Mouse (Mus musculus): ENCODE measurements around the gene Pdgfb. TPM values are rescaled to one million over a fixed set of nuclear protein-coding genes. Genes with fewer than 3 reads are reported as not detected.

Pdgfb gene
- total and polyA plus RNA-seq, 3 experiments = 0.23 to 0.72 TPM; not detected in 1

DNA sequence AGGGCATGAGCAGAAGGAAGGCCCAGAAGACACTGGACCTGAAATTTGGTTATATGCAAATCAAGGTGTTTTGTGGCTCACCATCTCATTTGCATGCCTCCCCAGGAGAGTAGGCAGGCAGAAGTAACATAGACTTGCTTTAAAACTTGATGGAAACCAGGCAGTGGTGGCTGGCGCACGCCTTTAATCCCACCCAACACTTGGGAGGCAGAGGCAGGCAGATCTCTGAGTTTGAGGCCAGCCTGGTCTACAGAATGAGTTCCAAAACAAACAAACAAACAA is 23.3 kb upstream of the Pdgfb start:
- no peaks in the 10 kb centered on the region for H3K4me1 ChIP-seq (ENCODE audit: control insufficient read depth in 1 of 2, insufficient read depth in 2 of 2, low read length in 2 of 2)
- no peak overlapping the region for H3K9ac ChIP-seq (ENCODE audit: control insufficient read depth, low read depth, low read length, poor library complexity, severe bottlenecking)
- no peak overlapping the region for H3K27ac ChIP-seq (ENCODE audit: control insufficient read depth, low read depth, low read length)
- no peaks in the 10 kb centered on the region for H3K79me2 ChIP-seq (ENCODE audit: control insufficient read depth, insufficient read depth, low read length, poor library complexity)
- no peaks in the 10 kb centered on the region for H3K27me3 ChIP-seq (ENCODE audit: control insufficient read depth in 1 of 2, insufficient read depth in 2 of 2, low read length in 2 of 2)
- no peaks in the 10 kb centered on the region for H3K36me3 ChIP-seq (ENCODE audit: control insufficient read depth in 1 of 2, insufficient read depth in 2 of 2, low read length in 2 of 2)
- no peak for DNase-seq (ENCODE audit: low read depth, low spot score)
- no peaks in the 10 kb centered on the region for H3K9me3 ChIP-seq (replicated peaks; ENCODE audit: insufficient read depth, low read length)
- no peak overlapping the region for H3K4me3 ChIP-seq (ENCODE audit: control insufficient read depth in 1 of 2, insufficient read depth in 1 of 2, low read depth in 2 of 2, low read length in 2 of 2)
- TF ChIP-seq KAT2A (conservative IDR thresholded peaks at IDR 0.05; ENCODE audit: low read depth, low read length) (no peak), MAX (IDR thresholded peaks at IDR 0.05; ENCODE audit: low read length) (no peak), POLR2AphosphoS5 (IDR thresholded peaks at IDR 0.05; ENCODE audit: borderline replicate concordance, low read depth, low read length) (no peak), GATA1 (IDR thresholded peaks at IDR 0.05; ENCODE audit: low read depth, low read length) (no peak), NELFE (IDR thresholded peaks at IDR 0.05; ENCODE audit: low read depth, low read length) (no peak)

DNA sequence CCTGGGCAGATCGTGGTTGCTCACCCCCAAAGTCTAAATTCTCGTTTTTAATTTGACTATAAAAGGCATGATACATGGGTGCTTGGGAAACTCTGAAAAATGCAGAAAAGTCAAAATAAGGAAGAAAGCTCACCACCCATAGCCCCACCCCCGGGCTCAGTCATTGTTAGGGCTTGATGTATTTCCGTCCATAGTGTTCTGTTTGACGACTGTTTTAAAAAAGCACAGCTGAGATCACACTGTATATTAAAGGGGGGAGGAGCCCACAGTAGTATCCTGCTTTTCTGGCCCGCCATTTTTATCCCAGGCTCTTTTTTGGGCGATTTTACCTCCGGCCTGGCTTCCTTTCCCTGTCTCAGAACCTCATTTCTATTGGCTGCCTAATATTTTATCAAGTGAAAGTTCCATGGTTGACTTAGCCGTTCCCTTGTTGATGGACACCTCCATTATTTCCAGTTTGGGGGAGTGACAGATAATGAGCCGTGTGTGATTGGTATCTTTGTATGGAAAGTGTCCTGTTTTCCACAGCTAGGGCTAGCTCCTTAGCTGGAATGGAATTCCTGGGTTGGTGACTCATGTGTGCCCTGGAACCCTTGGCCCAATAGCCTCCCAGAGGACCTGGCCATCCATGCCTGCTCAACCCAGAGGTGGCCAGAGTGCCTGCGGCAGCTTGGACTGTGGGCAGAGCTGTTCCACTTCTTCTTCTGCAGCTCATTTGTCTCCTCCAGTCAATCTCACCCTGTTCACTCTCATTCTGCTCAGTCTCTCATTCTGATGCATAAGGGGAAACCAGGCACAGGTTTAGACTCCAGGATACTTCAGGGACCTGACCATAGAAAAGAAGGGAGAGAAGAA is 22.7 kb upstream of the Pdgfb start:
- no peaks in the 10 kb centered on the region for H3K79me2 ChIP-seq (ENCODE audit: control insufficient read depth, insufficient read depth, low read length, poor library complexity)
- H3K9me3 ChIP-seq (replicated peaks; ENCODE audit: insufficient read depth, low read length) = no peaks in the 10 kb centered on the region
- H3K27me3 ChIP-seq (ENCODE audit: control insufficient read depth in 1 of 2, insufficient read depth in 2 of 2, low read length in 2 of 2) = no peaks in the 10 kb centered on the region
- H3K36me3 ChIP-seq (ENCODE audit: control insufficient read depth in 1 of 2, insufficient read depth in 2 of 2, low read length in 2 of 2) = no peaks in the 10 kb centered on the region
- TF ChIP-seq POLR2A (IDR thresholded peaks at IDR 0.05; ENCODE audit: control insufficient read depth in 1 of 2, insufficient read depth in 1 of 2, low read depth in 1 of 2, low read length in 2 of 2, poor library complexity in 1 of 2) = no peak
- no peak for DNase-seq (ENCODE audit: low read depth, low spot score)
- no peak overlapping the region for H3K9ac ChIP-seq (ENCODE audit: control insufficient read depth, low read depth, low read length, poor library complexity, severe bottlenecking)
- no peaks in the 10 kb centered on the region for H3K4me1 ChIP-seq (ENCODE audit: control insufficient read depth in 1 of 2, insufficient read depth in 2 of 2, low read length in 2 of 2)
- H3K27ac ChIP-seq (ENCODE audit: control insufficient read depth, low read depth, low read length) = no peak overlapping the region
- no peak overlapping the region for H3K4me3 ChIP-seq (ENCODE audit: control insufficient read depth in 1 of 2, insufficient read depth in 1 of 2, low read depth in 2 of 2, low read length in 2 of 2)

DNA sequence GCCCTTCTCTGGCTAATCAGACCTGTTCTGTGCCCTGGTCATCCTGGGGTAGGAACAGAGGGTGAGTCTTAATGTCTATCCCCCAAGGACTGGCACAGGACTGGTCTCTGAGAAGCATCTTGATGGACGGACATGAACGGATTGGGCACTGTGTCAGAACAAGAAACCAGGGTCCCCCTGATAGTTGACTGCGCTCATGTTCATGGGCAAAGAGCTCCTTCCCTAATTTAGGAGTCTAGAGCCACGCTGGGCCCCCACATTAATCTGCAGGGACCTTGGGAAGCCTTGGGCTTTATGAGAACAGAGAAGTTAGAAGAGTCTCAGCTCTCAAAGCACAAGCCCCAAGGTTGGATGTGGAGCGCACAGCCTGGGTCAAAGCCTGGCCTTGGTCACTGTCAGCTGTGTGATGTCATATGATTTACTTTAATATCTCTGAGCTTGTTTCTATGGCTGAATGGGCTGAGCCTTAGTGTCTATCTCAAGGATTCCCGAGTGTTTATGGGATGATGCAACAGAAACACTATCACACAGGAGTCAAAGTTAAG is 20.6 kb upstream of the Pdgfb start:
- Histone ChIP-seq H3K9me3 (replicated peaks; ENCODE audit: insufficient read depth, low read length) (no peaks in the 10 kb centered on the region), H3K36me3 (ENCODE audit: control insufficient read depth in 1 of 2, insufficient read depth in 2 of 2, low read length in 2 of 2) (no peaks in the 10 kb centered on the region), H3K4me1 (ENCODE audit: control insufficient read depth in 1 of 2, insufficient read depth in 2 of 2, low read length in 2 of 2) (no peaks in the 10 kb centered on the region), H3K27me3 (ENCODE audit: control insufficient read depth in 1 of 2, insufficient read depth in 2 of 2, low read length in 2 of 2) (no peaks in the 10 kb centered on the region), H3K79me2 (ENCODE audit: control insufficient read depth, insufficient read depth, low read length, poor library complexity) (no peaks in the 10 kb centered on the region), H3K4me3 (ENCODE audit: control insufficient read depth in 1 of 2, insufficient read depth in 1 of 2, low read depth in 2 of 2, low read length in 2 of 2) (no peak overlapping the region), H3K9ac (ENCODE audit: control insufficient read depth, low read depth, low read length, poor library complexity, severe bottlenecking) (no peak overlapping the region), H3K27ac (ENCODE audit: control insufficient read depth, low read depth, low read length) (no peak overlapping the region)
- no peak for DNase-seq (ENCODE audit: low read depth, low spot score)
- TF ChIP-seq CHD2 (IDR thresholded peaks at IDR 0.05; ENCODE audit: low read length) = no peak
- TF ChIP-seq CTCF (IDR thresholded peaks at IDR 0.05 in 2 of 3, conservative IDR thresholded peaks at IDR 0.05 in 1 of 3; ENCODE audit: control insufficient read depth in 1 of 3, insufficient read depth in 1 of 3, low read depth in 2 of 3, low read length in 3 of 3, poor library complexity in 1 of 3, severe bottlenecking in 1 of 3) = no peak
- TF ChIP-seq MXI1 (IDR thresholded peaks at IDR 0.05; ENCODE audit: low read depth, low read length) = no peak
- no peak for TF ChIP-seq E2F4 (IDR thresholded peaks at IDR 0.05; ENCODE audit: borderline replicate concordance, low read depth, low read length)
- no peak for TF ChIP-seq CHD1 (IDR thresholded peaks at IDR 0.05; ENCODE audit: low read depth, low read length)

All from MEL (cell line).